Mouse (Mus musculus) MEL (cell line): ENCODE results near the gene Ppp2r5e. TPM values are rescaled to one million over a fixed set of nuclear protein-coding genes. Genes with fewer than 3 reads are reported as not detected.

ENCODE experiments used
- DNase-seq: peaks from one replicate; pipeline ENCODE4 v3.0.0; 2011; ENCODE audit warnings: low read depth, low spot score
- H3K27ac ChIP-seq: 2 replicates; pipeline ENCODE4 v1.5.1; 2012; ENCODE audit warnings: low read depth, mild to moderate bottlenecking, control low read depth, low read length, moderate library complexity; ENCODE audit not compliant: control insufficient read depth
- H3K27me3 ChIP-seq, 2 experiments: fragments of 150-350 bp in 1 of 2; sonication (generic) in 1 of 2; 2 replicates each; pipeline ENCODE4 v1.6.1; 2012; ENCODE audit warnings: low read length in 2 of 2, mild to moderate bottlenecking in 2 of 2, improper control_type of control experiment in 1 of 2, moderate library complexity in 1 of 2; ENCODE audit not compliant: insufficient read depth in 2 of 2, control insufficient read depth in 1 of 2
- H3K36me3 ChIP-seq, 2 experiments: 2 replicates each; pipeline ENCODE4 v1.6.1; 2012 to 2014; ENCODE audit warnings: low read length in 2 of 2, improper control_type of control experiment in 1 of 2, inconsistent platforms in 1 of 2, mild to moderate bottlenecking in 1 of 2; ENCODE audit not compliant: insufficient read depth in 2 of 2, control insufficient read depth in 1 of 2
- H3K4me1 ChIP-seq, 2 experiments: fragments of 150-350 bp in 1 of 2; sonication (generic) in 1 of 2; 2 replicates each; pipeline ENCODE4 v1.6.1; 2012; ENCODE audit warnings: low read length in 2 of 2, improper control_type of control experiment in 1 of 2, mild to moderate bottlenecking in 1 of 2; ENCODE audit not compliant: insufficient read depth in 2 of 2, control insufficient read depth in 1 of 2
- H3K4me3 ChIP-seq, 2 experiments: fragments of 150-350 bp in 1 of 2; sonication (generic) in 1 of 2; 2 replicates each; pipeline ENCODE4 v1.5.1; 2012; ENCODE audit warnings: low read depth in 2 of 2, low read length in 2 of 2, mild to moderate bottlenecking in 2 of 2, moderate library complexity in 2 of 2, control low read depth in 1 of 2, improper control_type of control experiment in 1 of 2; ENCODE audit not compliant: control insufficient read depth in 1 of 2, insufficient read depth in 1 of 2
- H3K79me2 ChIP-seq: 2 replicates; pipeline ENCODE4 v1.6.1; 2012; ENCODE audit warnings: mild to moderate bottlenecking, low read length, moderate library complexity; ENCODE audit not compliant: control insufficient read depth, poor library complexity, insufficient read depth
- H3K9ac ChIP-seq: 2 replicates; pipeline ENCODE4 v1.6.1; 2012; ENCODE audit warnings: low read depth, mild to moderate bottlenecking, control low read depth, low read length, moderate library complexity; ENCODE audit not compliant: control insufficient read depth, poor library complexity, severe bottlenecking
- H3K9me3 ChIP-seq: fragments of 150-350 bp; sonication (generic); replicated peaks from 2 replicates; pipeline ENCODE4 v1.6.1; 2012; ENCODE audit warnings: mild to moderate bottlenecking, low read length, improper control_type of control experiment, moderate library complexity; ENCODE audit not compliant: insufficient read depth
- CHD1 ChIP-seq: IDR thresholded peaks from 2 replicates; pipeline ENCODE4 v1.6.1; 2012; ENCODE audit warnings: low read depth, mild to moderate bottlenecking, inconsistent platforms, low read length, improper control_type of control experiment
- CTCF ChIP-seq, 3 experiments: IDR thresholded peaks in 2 of 3; conservative IDR thresholded peaks in 1 of 3; 2 replicates each; pipeline ENCODE4 v1.5.1; 2011 to 2012; ENCODE audit warnings: low read length in 3 of 3, low read depth in 2 of 3, mild to moderate bottlenecking in 2 of 3, improper control_type of control experiment in 1 of 3, inconsistent platforms in 1 of 3, mixed read lengths in 1 of 3, moderate library complexity in 1 of 3; ENCODE audit not compliant: control insufficient read depth in 1 of 3, insufficient read depth in 1 of 3, poor library complexity in 1 of 3, severe bottlenecking in 1 of 3
- ELF1 ChIP-seq: IDR thresholded peaks from 2 replicates; pipeline ENCODE4 v1.6.1; 2014; ENCODE audit warnings: low read depth, mild to moderate bottlenecking, inconsistent platforms, low read length, improper control_type of control experiment, moderate library complexity
- EP300 ChIP-seq, 2 experiments: IDR thresholded peaks; 2 replicates each; pipeline ENCODE4 v1.6.1; 2011; ENCODE audit warnings: improper control_type of control experiment in 2 of 2, low read length in 2 of 2, low read depth in 1 of 2, mild to moderate bottlenecking in 1 of 2
- GABPA ChIP-seq: IDR thresholded peaks from 2 replicates; pipeline ENCODE4 v1.6.1; 2012; ENCODE audit warnings: low read depth, mild to moderate bottlenecking, inconsistent platforms, low read length, improper control_type of control experiment, moderate library complexity
- GATA1 ChIP-seq: IDR thresholded peaks from 2 replicates; pipeline ENCODE4 v1.6.1; 2011; ENCODE audit warnings: low read depth, low read length, improper control_type of control experiment
- HCFC1 ChIP-seq: IDR thresholded peaks from 2 replicates; pipeline ENCODE4 v1.6.1; 2012; ENCODE audit warnings: low read depth, mild to moderate bottlenecking, inconsistent platforms, low read length, improper control_type of control experiment, moderate library complexity
- KAT2A ChIP-seq: conservative IDR thresholded peaks from 2 replicates; pipeline ENCODE4 v1.6.1; 2012; ENCODE audit warnings: low read depth, low read length, improper control_type of control experiment, inconsistent platforms
- MAX ChIP-seq: IDR thresholded peaks from 2 replicates; pipeline ENCODE4 v1.6.1; 2011; ENCODE audit warnings: low read length, improper control_type of control experiment
- MAZ ChIP-seq: IDR thresholded peaks from 2 replicates; pipeline ENCODE4 v1.6.1; 2012; ENCODE audit warnings: low read depth, mild to moderate bottlenecking, inconsistent platforms, low read length, improper control_type of control experiment
- MEF2A ChIP-seq: IDR thresholded peaks from 2 replicates; pipeline ENCODE4 v1.6.1; 2014; ENCODE audit warnings: low read depth, mild to moderate bottlenecking, inconsistent platforms, low read length, improper control_type of control experiment; ENCODE audit not compliant: poor library complexity, insufficient replicate concordance, severe bottlenecking; ENCODE audit errors: extremely low read depth
- MYB ChIP-seq: IDR thresholded peaks from 2 replicates; pipeline ENCODE4 v1.6.1; 2011; ENCODE audit warnings: mild to moderate bottlenecking, low read depth, low read length, improper control_type of control experiment
- POLR2AphosphoS5 ChIP-seq: IDR thresholded peaks from 2 replicates; pipeline ENCODE4 v1.6.1; 2012; ENCODE audit warnings: low read depth, borderline replicate concordance, mild to moderate bottlenecking, inconsistent platforms, low read length, moderate library complexity, mixed read lengths
- RCOR1 ChIP-seq: IDR thresholded peaks from 2 replicates; pipeline ENCODE4 v1.6.1; 2012; ENCODE audit warnings: low read depth, mild to moderate bottlenecking, inconsistent platforms, low read length, improper control_type of control experiment
- SIN3A ChIP-seq: IDR thresholded peaks from 2 replicates; pipeline ENCODE4 v1.6.1; 2012; ENCODE audit warnings: low read length, improper control_type of control experiment, inconsistent platforms
- TAL1 ChIP-seq: IDR thresholded peaks from 2 replicates; pipeline ENCODE4 v1.6.1; 2012; ENCODE audit warnings: mild to moderate bottlenecking, inconsistent platforms, low read length, moderate library complexity, mixed read lengths
- TBP ChIP-seq: IDR thresholded peaks from 2 replicates; pipeline ENCODE4 v1.8.0; 2011; ENCODE audit warnings: low read depth, low read length, improper control_type of control experiment
- UBTF ChIP-seq: IDR thresholded peaks from 2 replicates; pipeline ENCODE4 v1.6.1; 2012; ENCODE audit warnings: low read depth, mild to moderate bottlenecking, inconsistent platforms, low read length, improper control_type of control experiment, moderate library complexity, borderline replicate concordance; ENCODE audit not compliant: insufficient read depth
- USF2 ChIP-seq, 2 experiments: IDR thresholded peaks; 2 replicates each; pipeline ENCODE4 v1.6.1; 2011 to 2012; ENCODE audit warnings: improper control_type of control experiment in 2 of 2, low read length in 2 of 2, borderline replicate concordance in 1 of 2, inconsistent platforms in 1 of 2, low read depth in 1 of 2, mild to moderate bottlenecking in 1 of 2; ENCODE audit not compliant: insufficient read depth in 1 of 2
- ZKSCAN1 ChIP-seq: IDR thresholded peaks from 2 replicates; pipeline ENCODE4 v1.6.1; 2012; ENCODE audit warnings: low read depth, mild to moderate bottlenecking, inconsistent platforms, low read length, improper control_type of control experiment, moderate library complexity
- ZMIZ1 ChIP-seq: IDR thresholded peaks from 2 replicates; pipeline ENCODE4 v1.6.1; 2012; ENCODE audit warnings: low read depth, mild to moderate bottlenecking, inconsistent platforms, low read length, improper control_type of control experiment, moderate library complexity
- ZNF384 ChIP-seq: IDR thresholded peaks from 2 replicates; pipeline ENCODE4 v1.6.1; 2012; ENCODE audit warnings: low read depth, mild to moderate bottlenecking, inconsistent platforms, low read length, improper control_type of control experiment
- polyA plus RNA-seq, 2 experiments: library from polyadenylated mRNA; stranded (reverse) in 1 of 2; unstranded in 1 of 2; fragments of >175 nt in 1 of 2; fragments of >200 nt in 1 of 2; gene quantifications; 2 replicates each; pipeline versions ENCODE4 v1.2.1 to v1.2.4; 2012; ENCODE audit warnings: low replicate concordance in 2 of 2, low read depth in 1 of 2; ENCODE audit not compliant: insufficient read length in 2 of 2, insufficient read depth in 1 of 2, missing spikeins in 1 of 2
- total RNA-seq: library from RNA; depleted of rRNA; stranded (reverse); fragments of 300-350 nt; gene quantifications from 2 replicates; pipeline ENCODE4 v1.2.3, GENCODE M21; 2012

The Ppp2r5e gene
- total and polyA plus RNA-seq, 3 experiments = 9.0 to 200 (median 21.3) TPM

- Histone ChIP-seq H3K9ac (no peak overlapping the region), H3K27me3 (no peaks in the 10 kb centered on the region), H3K36me3 (peaks cover 8 to 35% of the 10 kb centered on the region in 2 experiments), H3K4me3 (no peak overlapping the region), H3K27ac (peak overlapping the region; percentile 30), H3K9me3 (no peaks in the 10 kb centered on the region), H3K4me1 (peaks cover 22 to 33% of the 10 kb centered on the region in 2 experiments), H3K79me2 (peaks cover 22% of the 10 kb centered on the region)
- peak; percentile 66 for DNase-seq
- no peak for TF ChIP-seq HCFC1
- TF ChIP-seq CTCF (IDR thresholded peaks at IDR 0.05 in 2 of 3, conservative IDR thresholded peaks at IDR 0.05 in 1 of 3; ENCODE audit: control insufficient read depth in 1 of 3, insufficient read depth in 1 of 3, low read depth in 2 of 3, low read length in 3 of 3, poor library complexity in 1 of 3, severe bottlenecking in 1 of 3) = no peak
- no peak for TF ChIP-seq POLR2AphosphoS5
- TF ChIP-seq ZKSCAN1 = no peak
- no peak for TF ChIP-seq RCOR1
- no peak for TF ChIP-seq ZNF384
- no peak for TF ChIP-seq TAL1
- TF ChIP-seq MEF2A = no peak
- TF ChIP-seq MYB = 0 out of 2 replicates have a peak, but pooled peaks have one; percentile 66
- TF ChIP-seq GATA1 = peak; percentile 71
- TF ChIP-seq KAT2A = no peak
- TF ChIP-seq ELF1 = no peak
- no peak for TF ChIP-seq GABPA
- TF ChIP-seq CHD1 = no peak
- TF ChIP-seq UBTF = no peak
- no peak for TF ChIP-seq MAZ
- TF ChIP-seq ZMIZ1 = no peak
- no peak for TF ChIP-seq TBP
- TF ChIP-seq USF2 (IDR thresholded peaks at IDR 0.05; ENCODE audit: borderline replicate concordance in 1 of 2, insufficient read depth in 1 of 2, low read depth in 1 of 2, low read length in 2 of 2) = no peak
- TF ChIP-seq MAX = 0 out of 2 replicates have a peak, but pooled peaks have one; percentile 17
- TF ChIP-seq EP300 (IDR thresholded peaks at IDR 0.05; ENCODE audit: low read depth in 1 of 2, low read length in 2 of 2) = peak; percentile 63 to 76; a peak in 3 of 4 replicates
- TF ChIP-seq SIN3A = no peak
Measured at GRCm38 (mm10) chr12:75519181-75519940, 76.7 kb downstream of the Ppp2r5e start.
